Mouse (Mus musculus): ENCODE data around the gene Invs.

GRCm38 (mm10) chr4:48277011-48277410, 2.5 kb upstream of the Invs start:
- TF ChIP-seq CTCF (IDR thresholded peaks at IDR 0.05; ENCODE audit: low read depth, low read length): no peak
- TF ChIP-seq POLR2A (IDR thresholded peaks at IDR 0.05; ENCODE audit: borderline replicate concordance, low read depth, low read length): no peak
